Mouse (Mus musculus) limb, embryonic 15.5 days (tissue): ENCODE measurements around the gene Prap1. TPM values are rescaled to one million over a fixed set of nuclear protein-coding genes. Genes with fewer than 3 reads are reported as not detected.

Experiments used
- ATAC-seq: fragments of 200-750 bp; cut with Nextera tagmentation; 2 replicates; pipeline ENCODE4 v1.8.0; 2017; ENCODE audit warnings: low read depth, moderate TSS enrichment; ENCODE audit not compliant: insufficient number of reproducible peaks, low FRiP score, low TSS enrichment
- H3K27ac ChIP-seq: fragments of 300-500 bp; sonication (generic); 2 replicates; pipeline ENCODE4 v1.5.1; 2015; ENCODE audit warnings: moderate library complexity, mild to moderate bottlenecking, inconsistent platforms
- H3K27me3 ChIP-seq: fragments of 300-500 bp; sonication (generic); 2 replicates; pipeline ENCODE4 v1.6.1; 2015; ENCODE audit warnings: inconsistent platforms
- H3K36me3 ChIP-seq: fragments of 300-500 bp; sonication (generic); 2 replicates; pipeline ENCODE4 v1.6.1; 2015; ENCODE audit warnings: inconsistent platforms
- H3K4me1 ChIP-seq: fragments of 300-500 bp; sonication (generic); 2 replicates; pipeline ENCODE4 v1.6.1; 2015; ENCODE audit warnings: inconsistent platforms
- H3K4me2 ChIP-seq: fragments of 300-500 bp; sonication (generic); 2 replicates; pipeline ENCODE4 v1.6.1; 2015; ENCODE audit warnings: mild to moderate bottlenecking, inconsistent platforms
- H3K4me3 ChIP-seq: fragments of 300-500 bp; sonication (generic); 2 replicates; pipeline ENCODE4 v1.5.1; 2015; ENCODE audit warnings: mild to moderate bottlenecking, inconsistent platforms
- H3K9ac ChIP-seq: fragments of 300-500 bp; sonication (generic); 2 replicates; pipeline ENCODE4 v1.6.1; 2015; ENCODE audit warnings: inconsistent platforms
- H3K9me3 ChIP-seq: fragments of 300-500 bp; sonication (generic); 2 replicates; pipeline ENCODE4 v1.6.1; 2016; ENCODE audit warnings: inconsistent platforms
- WGBS: fragments of 180-500 bp; shearing (Covaris S2); methylation state at CpG from one replicate; pipeline ENCODE4 v1.1.7; 2015; 5-methylcytosine and 5-hydroxymethylcytosine counted together
- polyA plus RNA-seq: library from polyadenylated mRNA; unstranded; fragments of >200 nt; fragmentation: Nextera tagmentation; extraction: Ambion mirVana; gene quantifications from 2 replicates; pipeline ENCODE4 v1.2.1, GENCODE M21; 2015

Prap1 gene
- 0.41 TPM in 1 of 2 replicates, not detected in the other for polyA plus RNA-seq

DNA sequence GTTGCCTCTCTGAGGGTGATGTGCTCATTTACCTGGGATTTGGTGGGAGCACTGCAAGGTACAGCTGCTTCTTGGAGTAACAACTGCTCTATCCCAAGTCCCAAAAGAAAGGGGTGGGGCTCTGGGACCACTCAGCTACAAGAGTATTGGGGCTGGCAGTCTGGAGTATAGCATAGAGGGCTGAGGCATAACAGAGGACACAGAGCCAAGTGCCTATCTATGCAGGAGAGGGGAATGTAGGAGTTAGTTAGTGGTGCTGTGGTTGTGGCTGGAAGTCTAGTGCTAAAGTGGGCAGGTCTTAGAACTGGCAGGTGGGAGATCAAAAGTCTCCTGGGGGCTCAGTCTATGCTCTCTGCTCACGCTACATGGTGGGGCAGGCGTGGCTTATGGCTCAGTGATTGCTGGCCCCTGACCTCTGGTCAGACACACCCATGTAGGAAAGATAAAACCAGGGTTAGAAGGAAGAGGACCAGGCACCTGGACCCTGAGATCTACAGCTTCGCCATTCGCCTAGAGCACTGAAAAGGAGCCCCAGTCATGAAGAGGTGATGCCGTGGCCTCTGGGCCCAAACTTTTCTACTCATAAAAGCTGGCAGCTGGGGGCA lies at the start of gene Prap1:
Prap1 (plus strand) TSS at position 472 of the 605 bp plus-strand sequence.
- Histone ChIP-seq H3K4me3 (no peak within 1 kb of the TSS), H3K27ac (no peak within 1 kb of the TSS), H3K9ac (no peak within 1 kb of the TSS), H3K4me1 (peaks cover 5% of the 10 kb centered on the region; the same call in 1 of the 2 replicates), H3K4me2 (no peak within 1 kb of the TSS), H3K9me3 (no peaks in the 10 kb centered on the region), H3K36me3 (0 out of 2 replicates have a peak, but pooled peaks cover 2% of the 10 kb centered on the region), H3K27me3 (no peaks in the 10 kb centered on the region)
- no peak for ATAC-seq
- 68% methylated on average over 5 of the region's 5 CpGs for WGBS

- Histone ChIP-seq H3K9ac (no peak overlapping the region), H3K27me3 (peaks cover 63% of the 10 kb centered on the region), H3K36me3 (peaks cover 8% of the 10 kb centered on the region; the same call in 1 of the 2 replicates), H3K9me3 (no peaks in the 10 kb centered on the region), H3K4me2 (no peak overlapping the region), H3K4me3 (no peak overlapping the region), H3K4me1 (peaks cover 24% of the 10 kb centered on the region), H3K27ac (no peak overlapping the region)
- ATAC-seq: no peak
- WGBS: 66% methylated on average over 4 of the region's 4 CpGs
These were observed 47.6 kb upstream of the Prap1 start for GRCm38 (mm10) chr7:140045546-140045945.

GRCm38 (mm10) chr7:140047811-140048311 lies 45.3 kb upstream of the Prap1 start:
- H3K9ac ChIP-seq: no peak overlapping the region

DNA sequence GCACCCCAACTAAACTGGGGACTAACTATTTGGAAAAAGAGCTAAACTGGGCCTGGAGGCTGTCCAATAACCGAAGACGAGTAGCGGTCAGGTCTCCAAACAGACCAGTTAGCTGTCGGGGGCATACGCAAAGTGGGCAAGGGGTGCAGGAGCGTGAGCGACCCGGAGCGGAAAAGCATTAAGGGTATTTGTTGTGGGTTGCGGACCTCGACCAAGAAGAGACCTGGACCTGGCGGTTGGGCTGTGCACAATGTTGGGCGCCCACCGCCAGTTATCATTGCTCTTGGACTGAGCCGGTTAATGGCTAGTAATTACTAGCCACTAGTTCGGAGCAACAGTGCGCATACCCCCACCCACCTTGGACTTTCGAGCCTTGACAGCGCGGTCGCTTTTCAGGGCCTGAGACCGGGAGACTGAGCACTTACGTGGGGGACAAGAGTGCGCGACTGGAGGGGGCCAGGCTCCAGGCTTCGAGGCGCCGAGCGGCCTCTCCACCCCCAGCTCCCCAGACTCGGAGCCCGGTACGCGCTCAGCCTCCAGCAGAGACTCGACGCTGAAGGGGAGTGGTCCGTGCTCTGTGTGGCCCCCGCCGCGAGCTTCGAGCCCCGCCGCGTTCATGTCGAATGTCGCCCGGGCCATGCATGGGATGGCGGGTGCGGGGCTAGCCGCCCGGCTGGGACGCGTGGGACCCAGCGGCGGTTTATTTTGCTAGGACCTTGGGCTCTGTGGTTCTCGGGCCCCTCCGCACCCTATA lies 44.7 kb upstream of the Prap1 start, which contains the start of gene Msx3:
Msx3 (minus strand) TSS at position 729 of the 754 bp plus-strand sequence.
- Histone ChIP-seq H3K27me3 (peaks cover 90% of the 10 kb centered on the region), H3K27ac (no peak within 1 kb of the TSS), H3K36me3 (no peaks in the 10 kb centered on the region), H3K4me1 (peaks cover 24% of the 10 kb centered on the region), H3K9me3 (no peaks in the 10 kb centered on the region), H3K4me2 (peak within 1 kb of the TSS; percentile 86), H3K9ac (no peak within 1 kb of the TSS), H3K4me3 (peak within 1 kb of the TSS; percentile 41)
- WGBS: 1% methylated on average over 56 of the region's 56 CpGs
- ATAC-seq: 0 out of 2 replicates have a peak, but pooled peaks have one; percentile 32

More at GRCm38 (mm10) chr7:140047811-140048311, 45.3 kb upstream of the Prap1 start:
- H3K27ac ChIP-seq: no peak overlapping the region
- H3K9me3 ChIP-seq: no peaks in the 10 kb centered on the region
- H3K4me2 ChIP-seq: peak overlapping the region; percentile 86
- no peak for ATAC-seq
- peak overlapping the region; percentile 41 for H3K4me3 ChIP-seq
- peaks cover 24% of the 10 kb centered on the region for H3K4me1 ChIP-seq
- H3K36me3 ChIP-seq: no peaks in the 10 kb centered on the region
- peaks cover 85% of the 10 kb centered on the region for H3K27me3 ChIP-seq
- under 1% methylated on average over 33 of the region's 33 CpGs for WGBS

- Histone ChIP-seq H3K9me3 (no peaks in the 10 kb centered on the region), H3K36me3 (no peaks in the 10 kb centered on the region), H3K27me3 (peaks cover 92% of the 10 kb centered on the region), H3K4me3 (peak overlapping the region; percentile 41), H3K9ac (no peak overlapping the region), H3K4me1 (peaks cover 24% of the 10 kb centered on the region), H3K27ac (no peak overlapping the region), H3K4me2 (peak overlapping the region; percentile 86)
- under 1% methylated on average over 34 of the region's 34 CpGs for WGBS
- ATAC-seq: peak; percentile 25; the same call in 1 of the 2 replicates
These were observed 44.0 kb upstream of the Prap1 start for GRCm38 (mm10) chr7:140049115-140049689.

DNA sequence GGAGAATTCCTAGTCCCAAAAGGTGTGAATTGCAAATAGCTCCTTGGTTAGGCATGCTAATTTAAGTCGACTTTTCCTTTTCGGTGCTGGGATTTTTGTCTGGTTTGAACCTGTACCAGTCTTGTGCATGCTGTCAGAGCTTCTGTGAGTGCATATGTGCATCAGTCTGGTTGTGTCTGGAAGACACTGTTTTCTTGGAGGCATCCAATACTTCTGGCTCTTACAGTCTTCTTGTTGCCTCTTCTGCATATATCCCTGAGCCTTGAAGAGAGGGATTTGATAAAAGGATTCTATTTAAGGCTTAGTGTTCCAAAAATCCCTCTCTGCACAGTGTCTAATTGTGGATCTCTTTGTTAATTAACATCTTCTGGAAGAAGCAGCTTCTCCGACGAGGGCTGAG lies 39.1 kb upstream of the Prap1 start:
- WGBS: 72% methylated on average over 4 of the region's 4 CpGs
- no peak overlapping the region for H3K9ac ChIP-seq

DNA sequence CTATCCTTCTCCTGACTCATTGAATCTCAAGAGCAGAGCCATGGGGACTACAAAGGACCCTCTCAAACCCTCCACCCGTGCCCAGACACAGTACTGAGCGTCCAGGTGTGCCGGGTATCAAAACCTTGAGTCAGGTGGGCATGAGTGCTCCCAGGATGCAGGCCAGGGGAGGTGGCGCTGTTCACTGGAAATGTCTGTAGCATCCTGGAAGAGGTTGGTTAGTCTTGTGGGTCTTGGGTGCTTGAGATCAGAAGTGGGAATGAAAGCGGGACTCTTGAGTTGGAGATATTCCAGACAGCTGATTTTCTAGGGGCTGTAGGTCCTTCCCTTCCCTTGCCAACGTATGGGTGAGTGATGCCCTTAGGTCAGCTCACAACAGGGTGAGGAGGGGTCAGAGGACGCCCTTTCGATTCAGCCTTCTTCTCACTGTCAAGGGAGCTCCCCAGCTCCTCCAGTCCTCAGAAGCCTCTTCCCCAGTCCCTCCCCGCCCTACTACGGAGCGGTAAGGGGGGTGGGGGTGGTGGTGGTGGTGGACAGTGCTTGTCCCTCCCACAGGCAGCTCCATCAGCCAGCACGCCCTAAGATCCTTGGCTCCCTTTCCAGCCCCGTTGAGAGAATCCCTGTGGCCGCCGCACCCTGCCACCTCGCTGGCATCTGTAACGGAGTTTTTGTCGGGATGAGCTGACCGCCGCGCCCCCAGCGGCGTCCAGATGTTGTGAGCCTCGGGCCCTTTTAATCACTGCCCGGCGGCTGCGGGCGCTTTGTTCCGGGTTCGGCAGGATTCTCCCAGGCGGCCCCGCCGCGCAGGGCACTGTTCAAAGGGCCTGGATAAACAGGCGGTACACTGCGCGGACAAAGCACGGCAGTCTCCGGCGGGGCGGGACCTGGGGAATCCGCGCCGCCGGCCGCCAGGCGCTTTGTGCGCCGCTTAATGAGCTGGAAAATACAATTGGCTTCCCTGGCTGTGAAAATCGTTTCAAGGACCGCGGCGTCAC lies 35.5 kb upstream of the Prap1 start:
- WGBS: 4% methylated on average over 53 of the region's 53 CpGs
- Histone ChIP-seq H3K4me3 (peak overlapping the region; percentile 44), H3K9ac (peak overlapping the region; percentile 23; the same call in 1 of the 2 replicates), H3K36me3 (no peaks in the 10 kb centered on the region), H3K27ac (no peak overlapping the region), H3K4me2 (peak overlapping the region; percentile 86), H3K4me1 (peaks cover 21% of the 10 kb centered on the region), H3K27me3 (peaks cover 91% of the 10 kb centered on the region), H3K9me3 (no peaks in the 10 kb centered on the region)
- ATAC-seq: 0 out of 2 replicates have a peak, but pooled peaks have one; percentile 40

More for the DNA sequence above, 39.1 kb upstream of the Prap1 start:
- no peak for ATAC-seq
- no peak overlapping the region for H3K4me3 ChIP-seq
- H3K4me2 ChIP-seq: no peak overlapping the region
- peaks cover 89% of the 10 kb centered on the region for H3K27me3 ChIP-seq
- H3K9me3 ChIP-seq: no peaks in the 10 kb centered on the region
- H3K4me1 ChIP-seq: peaks cover 17% of the 10 kb centered on the region
- H3K27ac ChIP-seq: no peak overlapping the region
- H3K36me3 ChIP-seq: no peaks in the 10 kb centered on the region

- 28% methylated on average over 7 of the region's 7 CpGs for WGBS
- Histone ChIP-seq H3K4me3 (peak overlapping the region; percentile 44), H3K27ac (no peak overlapping the region)
These were observed 34.7 kb upstream of the Prap1 start for GRCm38 (mm10) chr7:140058528-140058927.

DNA sequence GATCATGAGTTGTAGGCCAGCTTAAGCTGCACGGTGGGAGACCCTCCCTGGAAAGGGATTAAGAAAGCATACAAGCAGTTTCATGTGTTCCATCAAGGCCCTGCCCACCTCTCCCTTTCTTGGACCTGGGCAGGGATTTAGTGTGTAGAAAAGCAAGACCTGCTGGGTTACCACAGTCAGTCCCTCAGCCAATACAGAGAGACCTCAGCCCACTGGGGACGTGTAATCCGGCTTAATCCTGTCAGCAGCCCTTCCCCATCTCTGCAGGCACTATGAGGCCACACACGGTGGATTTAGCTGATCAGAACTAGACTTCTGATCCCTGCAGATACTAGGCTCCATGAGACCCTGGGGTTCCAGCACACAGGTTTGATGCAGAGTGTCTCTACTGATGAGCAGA lies 33.6 kb upstream of the Prap1 start:
- peaks cover 93% of the 10 kb centered on the region for H3K27me3 ChIP-seq
- no peaks in the 10 kb centered on the region for H3K9me3 ChIP-seq
- H3K4me3 ChIP-seq: no peak overlapping the region
- no peak overlapping the region for H3K9ac ChIP-seq
- peaks cover 21% of the 10 kb centered on the region for H3K4me1 ChIP-seq
- no peaks in the 10 kb centered on the region for H3K36me3 ChIP-seq
- no peak overlapping the region for H3K27ac ChIP-seq
- WGBS: 53% methylated on average over 4 of the region's 4 CpGs
- no peak overlapping the region for H3K4me2 ChIP-seq
- ATAC-seq: no peak

More at GRCm38 (mm10) chr7:140058528-140058927, 34.7 kb upstream of the Prap1 start:
- Histone ChIP-seq H3K9ac (no peak overlapping the region), H3K27me3 (peaks cover 91% of the 10 kb centered on the region), H3K4me2 (peak overlapping the region; percentile 86), H3K9me3 (no peaks in the 10 kb centered on the region), H3K36me3 (no peaks in the 10 kb centered on the region), H3K4me1 (peaks cover 21% of the 10 kb centered on the region)
- no peak for ATAC-seq

DNA sequence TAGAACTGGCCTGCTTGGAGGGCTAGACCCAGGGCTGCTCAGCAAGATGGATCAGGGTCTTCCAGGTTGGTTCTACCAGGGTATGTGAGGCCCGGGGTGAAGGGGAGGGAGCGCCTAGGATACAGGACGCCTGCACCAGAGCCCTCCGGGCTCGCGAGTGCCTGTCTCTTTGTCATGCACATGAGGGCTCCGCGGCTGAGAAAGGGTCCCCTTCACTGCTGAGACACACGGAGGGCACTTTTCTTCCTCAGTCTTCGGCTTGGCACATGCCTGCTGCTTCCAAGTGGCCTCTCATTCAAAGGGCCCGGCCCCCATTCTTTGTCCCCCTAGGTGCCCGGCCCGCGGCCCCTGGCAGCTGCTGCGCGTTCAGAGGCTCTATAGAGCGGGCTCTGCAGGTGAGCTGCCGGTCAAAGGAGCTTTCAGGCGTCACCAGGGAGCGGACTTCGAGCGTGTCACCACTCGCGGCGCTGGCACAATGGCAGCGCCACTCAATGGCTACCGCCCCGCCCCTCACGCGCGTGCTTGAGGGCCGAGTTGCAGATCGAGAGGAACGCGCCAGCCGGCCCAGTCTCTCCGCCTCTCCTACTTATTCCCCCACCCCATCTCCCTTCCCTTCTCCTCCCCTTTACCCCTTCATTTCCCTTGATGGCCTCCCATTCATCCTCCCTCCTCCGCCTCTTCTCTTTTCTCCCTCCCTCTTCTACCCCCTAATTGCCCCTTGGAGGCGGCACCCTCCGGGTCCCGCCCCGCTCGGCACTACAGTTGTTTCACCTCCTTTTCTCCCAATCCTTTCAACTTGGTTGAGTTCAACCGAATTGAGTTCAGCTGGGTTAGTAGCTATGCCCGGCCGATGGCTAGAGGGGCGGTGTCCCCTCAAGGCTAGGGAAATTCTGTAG lies 32.0 kb upstream of the Prap1 start:
- H3K9ac ChIP-seq: no peak overlapping the region
- WGBS: 2% methylated on average over 46 of the region's 47 CpGs
- no peaks in the 10 kb centered on the region for H3K9me3 ChIP-seq
- peak overlapping the region; percentile 38 for H3K4me3 ChIP-seq
- peaks cover 21% of the 10 kb centered on the region for H3K4me1 ChIP-seq
- no peak for ATAC-seq
- no peaks in the 10 kb centered on the region for H3K36me3 ChIP-seq
- H3K27me3 ChIP-seq: peaks cover 93% of the 10 kb centered on the region
- no peak overlapping the region for H3K27ac ChIP-seq
- peak overlapping the region; percentile 83 for H3K4me2 ChIP-seq
